Mouse (Mus musculus): ENCODE measurements around the gene Rere. TPM values are rescaled to one million over a fixed set of nuclear protein-coding genes. Genes with fewer than 3 reads are reported as not detected.
"Not testable (repeated sequence)": the region's sequence is repeated elsewhere in the genome, so short reads cannot be mapped to it uniquely, and the experiment has no call there.

Rere gene
- polyA plus RNA-seq, 1 experiment from 2014 or later, result 29.0 TPM

DNA sequence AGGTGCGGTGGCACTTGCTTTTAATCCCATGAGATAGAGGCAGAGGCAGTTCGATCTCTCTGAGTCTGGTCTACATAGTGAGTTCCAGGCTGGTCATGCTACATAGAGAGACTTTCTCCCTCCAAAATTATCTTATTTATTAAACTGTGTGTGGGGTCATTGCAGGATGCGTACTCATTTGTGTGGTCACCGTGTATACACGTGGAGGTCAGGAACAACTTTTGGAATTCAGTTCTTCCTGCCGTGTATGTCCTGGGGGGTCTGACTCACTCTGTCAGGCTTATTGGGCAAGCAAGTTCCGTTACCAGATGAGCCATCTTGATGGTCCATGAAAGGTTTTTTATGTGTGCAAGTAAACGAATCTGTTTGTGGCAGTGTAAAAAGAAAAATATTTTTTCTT, 5.5 kb downstream of the Rere start:
- no peak overlapping the region for H3K27ac ChIP-seq (ENCODE audit: low read length)
- WGBS, result 91% methylated on average over 8 of the region's 8 CpGs
- no peaks in the 10 kb centered on the region for H3K36me3 ChIP-seq (ENCODE audit: control insufficient read depth, insufficient read depth, low read length)
- no peak overlapping the region for H3K4me3 ChIP-seq (ENCODE audit: low read depth, low read length)
- no peak for ATAC-seq
- no peaks in the 10 kb centered on the region for H3K27me3 ChIP-seq (ENCODE audit: control insufficient read depth, insufficient read depth, low read depth, low read length)
- no peak overlapping the region for H3K9ac ChIP-seq (ENCODE audit: low read depth, low read length)
- H3K4me1 ChIP-seq (ENCODE audit: control insufficient read depth, insufficient read depth, low read length), result peaks cover 22% of the 10 kb centered on the region
- no peaks in the 10 kb centered on the region for H3K9me3 ChIP-seq (replicated peaks; ENCODE audit: control insufficient read depth, low read length, poor library complexity, severe bottlenecking)
- no peak overlapping the region for H3K4me2 ChIP-seq (ENCODE audit: low read length)

DNA sequence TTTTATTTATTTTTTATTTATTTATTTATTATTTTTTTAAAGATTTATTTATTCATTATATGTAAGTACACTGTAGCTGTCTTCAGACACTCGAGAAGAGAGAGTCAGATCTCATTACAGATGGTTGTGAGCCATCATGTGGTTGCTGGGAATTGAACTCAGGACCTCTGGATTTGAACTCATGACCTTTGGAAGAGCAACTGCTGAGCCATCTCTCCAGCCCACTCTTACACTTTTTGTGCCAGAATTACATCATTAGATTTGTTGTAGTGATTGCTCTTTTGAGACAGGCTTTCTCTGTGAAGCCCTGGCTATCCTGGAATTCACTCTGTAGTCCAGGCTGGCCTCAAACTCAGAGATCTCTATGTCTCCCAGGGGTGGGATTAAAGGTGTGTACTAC, 6.0 kb downstream of the Rere start:
- H3K4me2 ChIP-seq (ENCODE audit: low read length); H3K9ac ChIP-seq (ENCODE audit: low read depth, low read length); H3K9me3 ChIP-seq (replicated peaks; ENCODE audit: control insufficient read depth, low read length, poor library complexity, severe bottlenecking); H3K27me3 ChIP-seq (ENCODE audit: control insufficient read depth, insufficient read depth, low read depth, low read length); H3K36me3 ChIP-seq (ENCODE audit: control insufficient read depth, insufficient read depth, low read length); H3K27ac ChIP-seq (ENCODE audit: low read length); H3K4me3 ChIP-seq (ENCODE audit: low read depth, low read length); ATAC-seq: not testable (repeated sequence)
- H3K4me1 ChIP-seq (ENCODE audit: control insufficient read depth, insufficient read depth, low read length), result peaks cover 22% of the 10 kb centered on the region
- WGBS, result 89% methylated on average over 1 of the region's 1 CpGs

DNA sequence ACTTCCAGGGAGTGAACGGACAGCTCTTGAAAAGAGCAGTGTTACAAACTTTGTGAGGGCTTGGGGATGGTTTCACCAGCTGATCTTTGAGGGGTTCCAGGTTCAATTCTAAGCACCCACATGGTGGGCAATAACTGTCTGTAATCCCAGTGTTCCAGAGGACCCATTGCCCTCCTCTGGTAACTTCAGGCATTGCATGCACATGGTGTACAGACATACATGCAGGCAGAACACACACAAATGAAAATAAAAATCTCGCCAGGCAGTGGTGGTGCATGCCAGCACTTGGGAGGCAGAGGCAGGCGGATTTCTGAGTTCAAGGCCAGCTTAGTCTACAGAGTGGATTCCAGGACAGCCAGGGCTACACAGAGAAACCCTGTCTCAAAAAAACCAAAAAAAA, 10.5 kb downstream of the Rere start:
- no peaks in the 10 kb centered on the region for H3K27me3 ChIP-seq (ENCODE audit: control insufficient read depth, insufficient read depth, low read depth, low read length)
- peaks cover 15% of the 10 kb centered on the region for H3K4me1 ChIP-seq (ENCODE audit: control insufficient read depth, insufficient read depth, low read length)
- H3K4me2 ChIP-seq (ENCODE audit: low read length), result no peak overlapping the region
- H3K27ac ChIP-seq (ENCODE audit: low read length), result no peak overlapping the region
- no peaks in the 10 kb centered on the region for H3K9me3 ChIP-seq (replicated peaks; ENCODE audit: control insufficient read depth, low read length, poor library complexity, severe bottlenecking)
- no peaks in the 10 kb centered on the region for H3K36me3 ChIP-seq (ENCODE audit: control insufficient read depth, insufficient read depth, low read length)
- no peak overlapping the region for H3K4me3 ChIP-seq (ENCODE audit: low read depth, low read length)
- no peak overlapping the region for H3K9ac ChIP-seq (ENCODE audit: low read depth, low read length)
- ATAC-seq, result no peak
- 96% methylated on average over 3 of the region's 3 CpGs for WGBS

DNA sequence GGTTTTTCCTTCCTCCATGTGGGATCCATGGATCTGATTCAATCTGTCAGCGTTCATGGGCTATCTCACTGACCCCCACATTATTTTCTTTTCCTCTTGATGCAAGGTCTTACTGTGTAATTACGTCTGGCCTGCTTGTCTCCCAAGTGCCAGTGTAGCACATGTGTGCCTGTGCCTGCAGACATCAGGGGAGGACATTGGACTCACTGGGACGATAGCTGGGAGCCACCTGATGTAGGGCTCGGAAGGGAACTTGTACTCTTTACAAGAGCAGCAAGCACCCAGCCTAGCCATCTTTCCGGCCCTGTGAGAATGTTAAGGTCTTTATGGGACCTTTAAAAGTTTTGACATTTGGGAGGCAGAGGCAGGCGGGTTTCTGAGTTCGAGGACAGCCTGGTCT, 13.4 kb downstream of the Rere start:
- Histone ChIP-seq H3K4me1 (ENCODE audit: control insufficient read depth, insufficient read depth, low read length) (peaks cover 2% of the 10 kb centered on the region; the same call in 1 of the 2 replicates), H3K36me3 (ENCODE audit: control insufficient read depth, insufficient read depth, low read length) (no peaks in the 10 kb centered on the region)

DNA sequence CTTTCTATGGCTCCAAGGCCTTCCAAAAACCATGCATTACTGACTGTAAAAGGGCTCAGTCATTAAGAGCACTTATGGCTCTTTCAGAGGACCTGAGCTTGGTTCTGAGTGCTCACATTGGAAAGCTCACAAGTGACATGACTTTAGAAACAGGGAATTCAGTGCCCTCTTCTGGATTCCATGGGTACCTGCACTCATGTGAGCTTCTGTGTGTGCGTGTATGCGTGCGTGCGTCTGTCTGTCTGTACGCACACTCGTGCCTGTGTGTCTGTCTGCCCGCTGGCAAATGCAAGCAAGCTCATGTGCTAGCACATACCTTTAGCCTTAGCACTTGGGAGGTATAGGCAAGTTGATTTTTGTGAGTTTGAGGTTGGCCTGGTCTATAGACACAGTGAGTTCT, 14.5 kb downstream of the Rere start:
- Histone ChIP-seq H3K27me3 (ENCODE audit: control insufficient read depth, insufficient read depth, low read depth, low read length) (no peaks in the 10 kb centered on the region), H3K9me3 (replicated peaks; ENCODE audit: control insufficient read depth, low read length, poor library complexity, severe bottlenecking) (no peaks in the 10 kb centered on the region), H3K4me2 (ENCODE audit: low read length) (no peak overlapping the region), H3K4me1 (ENCODE audit: control insufficient read depth, insufficient read depth, low read length) (0 out of 2 replicates have a peak, but pooled peaks cover 2% of the 10 kb centered on the region), H3K9ac (ENCODE audit: low read depth, low read length) (no peak overlapping the region), H3K4me3 (ENCODE audit: low read depth, low read length) (no peak overlapping the region), H3K36me3 (ENCODE audit: control insufficient read depth, insufficient read depth, low read length) (no peaks in the 10 kb centered on the region), H3K27ac (ENCODE audit: low read length) (no peak overlapping the region)
- WGBS, result 96% methylated on average over 7 of the region's 7 CpGs
- no peak for ATAC-seq

More for the DNA sequence above, 13.4 kb downstream of the Rere start:
- no peak overlapping the region for H3K27ac ChIP-seq (ENCODE audit: low read length)
- no peak overlapping the region for H3K9ac ChIP-seq (ENCODE audit: low read depth, low read length)
- H3K9me3 ChIP-seq (replicated peaks; ENCODE audit: control insufficient read depth, low read length, poor library complexity, severe bottlenecking), result no peaks in the 10 kb centered on the region
- H3K4me2 ChIP-seq (ENCODE audit: low read length), result no peak overlapping the region
- 98% methylated on average over 7 of the region's 7 CpGs for WGBS
- ATAC-seq, result no peak
- H3K27me3 ChIP-seq (ENCODE audit: control insufficient read depth, insufficient read depth, low read depth, low read length), result no peaks in the 10 kb centered on the region
- no peak overlapping the region for H3K4me3 ChIP-seq (ENCODE audit: low read depth, low read length)

DNA sequence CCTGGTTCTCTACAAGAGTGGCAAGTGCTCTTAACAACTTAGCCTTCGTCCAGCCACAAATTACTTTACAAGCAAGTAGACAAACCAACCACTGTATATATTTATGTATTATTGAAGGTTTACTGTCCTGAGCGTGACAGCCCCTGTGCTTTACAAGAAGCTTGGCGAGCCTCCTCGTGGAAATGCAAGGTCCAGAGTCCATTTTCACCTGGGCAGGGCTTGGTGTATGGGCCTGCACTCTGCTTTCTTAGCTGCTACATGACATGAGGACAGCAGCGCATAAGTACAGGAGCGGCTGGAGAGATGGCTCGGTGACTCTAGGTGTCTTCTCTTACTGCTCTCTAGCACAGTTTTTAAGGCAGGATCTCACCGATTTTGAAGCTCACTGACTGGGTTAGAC, 21.3 kb downstream of the Rere start:
- ATAC-seq, result no peak
- WGBS, result 92% methylated on average over 8 of the region's 8 CpGs
- Histone ChIP-seq H3K27ac (ENCODE audit: low read length) (no peak overlapping the region), H3K4me1 (ENCODE audit: control insufficient read depth, insufficient read depth, low read length) (peaks cover 28% of the 10 kb centered on the region), H3K4me2 (ENCODE audit: low read length) (no peak overlapping the region), H3K4me3 (ENCODE audit: low read depth, low read length) (no peak overlapping the region), H3K27me3 (ENCODE audit: control insufficient read depth, insufficient read depth, low read depth, low read length) (no peaks in the 10 kb centered on the region), H3K9ac (ENCODE audit: low read depth, low read length) (no peak overlapping the region), H3K36me3 (ENCODE audit: control insufficient read depth, insufficient read depth, low read length) (no peaks in the 10 kb centered on the region), H3K9me3 (replicated peaks; ENCODE audit: control insufficient read depth, low read length, poor library complexity, severe bottlenecking) (no peaks in the 10 kb centered on the region)

DNA sequence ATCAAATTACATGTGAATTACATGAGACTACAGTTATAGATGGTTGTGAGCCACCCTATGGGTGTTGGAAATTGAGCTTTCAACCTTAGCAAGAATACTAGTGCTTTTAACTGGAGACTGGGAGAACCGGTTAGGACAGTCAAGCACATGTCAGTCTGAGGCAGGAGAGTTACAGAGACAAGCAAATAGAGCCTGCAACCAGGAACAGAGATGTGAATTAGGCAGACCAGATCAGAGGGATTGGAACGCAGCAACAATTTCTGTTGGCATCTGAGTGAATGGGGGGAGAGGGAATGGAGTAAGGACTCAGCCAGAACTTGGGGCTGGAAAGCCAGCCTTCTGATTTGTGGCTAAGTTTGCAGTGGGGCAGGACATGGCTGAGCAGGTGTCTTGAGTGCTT, 25.3 kb downstream of the Rere start:
- Histone ChIP-seq H3K4me1 (ENCODE audit: control insufficient read depth, insufficient read depth, low read length) (peaks cover 50% of the 10 kb centered on the region), H3K27ac (ENCODE audit: low read length) (no peak overlapping the region), H3K36me3 (ENCODE audit: control insufficient read depth, insufficient read depth, low read length) (no peaks in the 10 kb centered on the region), H3K27me3 (ENCODE audit: control insufficient read depth, insufficient read depth, low read depth, low read length) (no peaks in the 10 kb centered on the region), H3K4me2 (ENCODE audit: low read length) (no peak overlapping the region), H3K4me3 (ENCODE audit: low read depth, low read length) (no peak overlapping the region), H3K9ac (ENCODE audit: low read depth, low read length) (no peak overlapping the region), H3K9me3 (replicated peaks; ENCODE audit: control insufficient read depth, low read length, poor library complexity, severe bottlenecking) (no peaks in the 10 kb centered on the region)
- ATAC-seq, result no peak
- 72% methylated on average over 2 of the region's 2 CpGs for WGBS

DNA sequence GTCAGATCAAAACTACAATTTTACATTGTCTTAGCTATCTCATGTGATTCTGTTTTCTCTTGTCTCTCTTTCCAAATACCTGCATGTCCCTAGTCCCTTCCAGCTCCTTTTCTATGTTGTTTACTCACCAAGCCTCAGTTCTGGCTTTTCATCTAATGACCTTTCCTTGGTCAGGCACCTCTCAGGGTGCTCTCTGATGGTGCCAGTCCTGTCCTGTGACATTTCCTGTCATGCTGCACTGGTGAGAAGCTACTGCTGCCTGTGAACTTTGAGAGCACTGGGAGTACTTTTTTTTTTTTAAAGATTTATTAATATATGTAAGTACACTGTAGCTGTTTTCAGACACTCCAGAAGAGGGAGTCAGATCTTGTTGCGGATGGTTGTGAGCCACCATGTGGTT, 25.8 kb downstream of the Rere start:
- ATAC-seq, result no peak
- H3K4me2 ChIP-seq (ENCODE audit: low read length), result no peak overlapping the region
- no peaks in the 10 kb centered on the region for H3K36me3 ChIP-seq (ENCODE audit: control insufficient read depth, insufficient read depth, low read length)
- no peaks in the 10 kb centered on the region for H3K9me3 ChIP-seq (replicated peaks; ENCODE audit: control insufficient read depth, low read length, poor library complexity, severe bottlenecking)
- H3K4me1 ChIP-seq (ENCODE audit: control insufficient read depth, insufficient read depth, low read length), result peaks cover 54% of the 10 kb centered on the region
- H3K9ac ChIP-seq (ENCODE audit: low read depth, low read length), result no peak overlapping the region
- H3K27me3 ChIP-seq (ENCODE audit: control insufficient read depth, insufficient read depth, low read depth, low read length), result no peaks in the 10 kb centered on the region
- H3K4me3 ChIP-seq (ENCODE audit: low read depth, low read length), result no peak overlapping the region
- WGBS, result 100% methylated on average over 1 of the region's 1 CpGs
- H3K27ac ChIP-seq (ENCODE audit: low read length), result no peak overlapping the region

DNA sequence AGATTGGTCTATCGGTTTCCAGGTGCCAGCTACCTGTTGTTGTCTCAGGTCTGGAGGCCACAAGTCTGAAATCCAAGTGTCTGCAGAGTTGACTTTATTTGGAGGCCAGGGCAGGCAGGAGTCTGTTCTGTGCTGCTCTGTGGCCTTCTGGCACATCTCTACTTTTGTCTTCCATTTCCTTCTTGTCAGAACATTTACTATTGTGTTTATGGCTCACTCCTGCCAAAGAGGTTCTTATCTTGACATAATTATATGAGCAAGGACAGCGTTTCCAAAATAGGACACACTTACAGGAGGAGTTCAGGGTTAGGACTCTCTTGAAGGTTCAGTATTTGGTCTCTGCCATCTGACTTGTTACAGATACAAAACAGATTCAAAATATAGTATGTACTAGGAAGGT, 30.0 kb downstream of the Rere start:
- WGBS, result 86% methylated on average over 2 of the region's 2 CpGs
- ATAC-seq, result no peak
- H3K27me3 ChIP-seq (ENCODE audit: control insufficient read depth, insufficient read depth, low read depth, low read length), result no peaks in the 10 kb centered on the region
- no peaks in the 10 kb centered on the region for H3K36me3 ChIP-seq (ENCODE audit: control insufficient read depth, insufficient read depth, low read length)
- no peak overlapping the region for H3K4me3 ChIP-seq (ENCODE audit: low read depth, low read length)
- H3K27ac ChIP-seq (ENCODE audit: low read length), result no peak overlapping the region
- no peaks in the 10 kb centered on the region for H3K9me3 ChIP-seq (replicated peaks; ENCODE audit: control insufficient read depth, low read length, poor library complexity, severe bottlenecking)
- peaks cover 34% of the 10 kb centered on the region for H3K4me1 ChIP-seq (ENCODE audit: control insufficient read depth, insufficient read depth, low read length)
- H3K4me2 ChIP-seq (ENCODE audit: low read length), result no peak overlapping the region
- H3K9ac ChIP-seq (ENCODE audit: low read depth, low read length), result no peak overlapping the region

DNA sequence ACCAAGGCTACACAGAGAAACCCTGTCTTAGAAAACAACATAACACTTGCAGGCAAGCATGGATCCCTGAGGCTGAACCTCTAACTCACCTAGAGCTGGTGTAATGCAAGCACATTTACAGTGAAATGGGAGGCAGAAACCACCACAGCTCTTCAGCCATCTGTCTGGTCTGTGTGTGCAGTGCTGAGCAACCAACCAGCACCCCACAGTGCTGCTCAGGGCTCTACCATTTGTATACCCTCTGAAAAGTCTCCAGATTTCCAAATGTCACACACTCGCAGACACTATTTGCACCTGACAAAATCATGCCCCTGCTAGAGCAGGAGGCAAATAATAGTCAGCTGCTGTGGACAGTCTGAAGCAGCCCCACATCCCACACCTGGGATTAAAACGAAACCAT, 31.2 kb downstream of the Rere start:
- no peak for ATAC-seq
- Histone ChIP-seq H3K27ac (ENCODE audit: low read length) (no peak overlapping the region), H3K4me3 (ENCODE audit: low read depth, low read length) (no peak overlapping the region), H3K9me3 (replicated peaks; ENCODE audit: control insufficient read depth, low read length, poor library complexity, severe bottlenecking) (no peaks in the 10 kb centered on the region), H3K4me2 (ENCODE audit: low read length) (no peak overlapping the region), H3K4me1 (ENCODE audit: control insufficient read depth, insufficient read depth, low read length) (peaks cover 27% of the 10 kb centered on the region), H3K27me3 (ENCODE audit: control insufficient read depth, insufficient read depth, low read depth, low read length) (no peaks in the 10 kb centered on the region), H3K36me3 (ENCODE audit: control insufficient read depth, insufficient read depth, low read length) (no peaks in the 10 kb centered on the region), H3K9ac (ENCODE audit: low read depth, low read length) (no peak overlapping the region)
- WGBS, result 83% methylated on average over 2 of the region's 2 CpGs
